Mouse (Mus musculus) intestine, embryonic 14.5 days (tissue): Measurements from ENCODE around the gene Jade2. TPM values are rescaled to one million over a fixed set of nuclear protein-coding genes. Genes with fewer than 3 reads are reported as not detected.

Experiments
- ATAC-seq: fragments of 200-750 bp; cut with Nextera tagmentation; replicated peaks from 2 replicates; pipeline ENCODE4 v1.8.0; 2017; ENCODE audit warnings: low read depth, moderate number of reproducible peaks, moderate TSS enrichment, moderate library complexity; ENCODE audit not compliant: low FRiP score, low TSS enrichment
- DNase-seq: peaks from one replicate; pipeline ENCODE4 v3.0.0-alpha.2; 2018; ENCODE audit warnings: low spot score
- H3K27ac ChIP-seq: fragments of 300-500 bp; sonication (generic); 2 replicates; pipeline ENCODE4 v1.5.1; 2014; ENCODE audit warnings: low read depth, mild to moderate bottlenecking, control low read depth
- H3K27me3 ChIP-seq: fragments of 300-500 bp; sonication (generic); replicated peaks from 2 replicates; pipeline ENCODE4 v1.6.1; 2014; ENCODE audit warnings: low read length, control low read depth; ENCODE audit not compliant: control insufficient read depth, insufficient read depth
- H3K36me3 ChIP-seq: fragments of 300-500 bp; sonication (generic); 2 replicates; pipeline ENCODE4 v1.6.1; 2014; ENCODE audit warnings: low read length, control low read depth; ENCODE audit not compliant: control insufficient read depth, insufficient read depth
- H3K4me1 ChIP-seq: fragments of 300-500 bp; sonication (generic); replicated peaks from 2 replicates; pipeline ENCODE4 v1.6.1; 2014; ENCODE audit warnings: low read length, control low read depth, mixed read lengths; ENCODE audit not compliant: control insufficient read depth, insufficient read depth
- H3K4me2 ChIP-seq: fragments of 300-500 bp; sonication (generic); 2 replicates; pipeline ENCODE4 v1.6.1; 2014; ENCODE audit warnings: low read length
- H3K4me3 ChIP-seq: fragments of 300-500 bp; sonication (generic); 2 replicates; pipeline ENCODE4 v1.5.1; 2014; ENCODE audit warnings: low read depth, low read length, control low read depth, mixed read lengths
- H3K9ac ChIP-seq: fragments of 300-500 bp; sonication (generic); 2 replicates; pipeline ENCODE4 v1.6.1; 2014; ENCODE audit warnings: mild to moderate bottlenecking, low read length
- H3K9me3 ChIP-seq: fragments of 300-500 bp; sonication (generic); 2 replicates; pipeline ENCODE4 v1.6.1; 2016; ENCODE audit warnings: low read length, control low read depth; ENCODE audit not compliant: control insufficient read depth
- WGBS: fragments of 180-500 bp; shearing (Covaris S2); extraction: QIAGEN DNeasy Blood & Tissue Kit; methylation state at CpG from one replicate; pipeline ENCODE4 v1.1.7; 2014; 5-methylcytosine and 5-hydroxymethylcytosine counted together
- polyA plus RNA-seq: library from polyadenylated mRNA; unstranded; fragments of >200 nt; fragmentation: Nextera tagmentation; extraction: Ambion mirVana; gene quantifications from 2 replicates; pipeline ENCODE4 v1.2.1, GENCODE M21; 2014

Jade2 gene
- polyA plus RNA-seq, 1 experiment from 2014 or later: 0.95 TPM

GRCm38 (mm10) chr11:51866020-51866419 is 8.6 kb upstream of the Jade2 start:
- H3K4me1 ChIP-seq: no peaks in the 10 kb centered on the region
- H3K9ac ChIP-seq: no peak overlapping the region
- DNase-seq (no peak), ATAC-seq (no peak)
- no peaks in the 10 kb centered on the region for H3K9me3 ChIP-seq
- H3K4me3 ChIP-seq: no peak overlapping the region
- no peak overlapping the region for H3K4me2 ChIP-seq
- H3K27ac ChIP-seq: no peak overlapping the region
- H3K36me3 ChIP-seq: no peaks in the 10 kb centered on the region
- 52% methylated on average over 3 of the region's 3 CpGs for WGBS
- H3K27me3 ChIP-seq: no peaks in the 10 kb centered on the region

DNA sequence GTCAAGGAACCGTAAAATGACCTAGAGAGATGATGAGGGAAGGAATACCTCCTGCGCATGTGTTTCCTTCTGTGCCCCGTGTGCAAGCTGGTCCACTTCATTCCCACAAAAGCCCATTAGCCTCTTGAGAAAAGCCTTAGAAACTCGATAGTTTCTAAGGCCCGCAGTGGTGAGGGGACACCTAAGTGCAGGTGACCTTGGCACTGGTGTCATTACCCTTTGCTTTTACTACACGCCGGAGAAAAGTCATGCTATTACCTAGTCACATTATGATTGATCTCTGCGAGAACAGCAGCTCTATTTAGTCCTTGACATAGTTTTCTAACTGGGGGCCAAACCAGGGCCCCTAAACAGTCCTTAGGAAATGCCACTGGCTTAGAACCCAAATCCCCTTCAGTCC is 3.2 kb upstream of the Jade2 start:
- H3K36me3 ChIP-seq: no peaks in the 10 kb centered on the region
- no peak overlapping the region for H3K4me2 ChIP-seq
- H3K9me3 ChIP-seq: no peaks in the 10 kb centered on the region
- H3K4me3 ChIP-seq: no peak overlapping the region
- H3K4me1 ChIP-seq: no peaks in the 10 kb centered on the region
- no peaks in the 10 kb centered on the region for H3K27me3 ChIP-seq
- WGBS: 80% methylated on average over 8 of the region's 8 CpGs
- no peak for ATAC-seq
- no peak overlapping the region for H3K27ac ChIP-seq
- DNase-seq: no peak
- H3K9ac ChIP-seq: no peak overlapping the region

- DNase-seq (no peak), ATAC-seq (no peak)
- Histone ChIP-seq H3K4me3 (no peak overlapping the region), H3K27ac (no peak overlapping the region), H3K9ac (no peak overlapping the region), H3K27me3 (no peaks in the 10 kb centered on the region), H3K36me3 (no peaks in the 10 kb centered on the region), H3K4me2 (no peak overlapping the region), H3K4me1 (peaks cover 5% of the 10 kb centered on the region), H3K9me3 (no peaks in the 10 kb centered on the region)
- WGBS: 24% methylated on average over 2 of the region's 2 CpGs
Measured at GRCm38 (mm10) chr11:51859561-51859960, 2.1 kb upstream of the Jade2 start.

DNA sequence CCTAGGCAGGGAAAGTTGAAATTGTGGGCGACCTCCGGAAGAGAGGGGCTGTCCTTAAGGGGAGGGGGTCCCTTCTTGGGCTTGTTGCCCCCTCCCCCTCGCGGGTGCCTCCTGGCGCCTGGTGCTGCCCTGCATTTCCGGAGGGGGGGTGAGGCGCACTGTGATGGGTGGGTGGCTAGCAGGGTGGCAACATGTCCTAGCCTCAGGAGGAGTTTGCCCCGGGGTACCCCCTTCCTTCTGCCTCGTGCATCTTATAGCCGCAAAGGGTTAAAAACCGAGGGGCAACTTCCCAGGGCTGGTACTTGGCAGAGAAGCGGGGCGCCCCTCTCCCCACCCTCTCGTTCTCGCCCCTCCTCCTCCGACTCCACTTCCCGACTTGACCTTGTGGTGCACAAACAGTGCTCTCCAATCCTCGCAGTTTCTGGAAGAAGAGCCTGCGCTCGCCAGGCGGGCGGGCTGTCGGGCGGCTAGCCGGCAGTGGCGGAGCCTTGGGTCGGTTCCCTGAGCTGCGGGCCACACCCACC is 1.1 kb upstream of the Jade2 start:
- peaks cover 6% of the 10 kb centered on the region for H3K4me1 ChIP-seq
- H3K4me2 ChIP-seq: peak overlapping the region; percentile 85
- H3K9ac ChIP-seq: peak overlapping the region; percentile 84
- H3K4me3 ChIP-seq: peak overlapping the region; percentile 80
- H3K36me3 ChIP-seq: no peaks in the 10 kb centered on the region
- H3K9me3 ChIP-seq: no peaks in the 10 kb centered on the region
- no peaks in the 10 kb centered on the region for H3K27me3 ChIP-seq
- H3K27ac ChIP-seq: peak overlapping the region; percentile 75
- peak; percentile 19 for ATAC-seq
- WGBS: under 1% methylated on average over 27 of the region's 28 CpGs
- peak; percentile 78 for DNase-seq

- peak overlapping the region; percentile 80 for H3K4me3 ChIP-seq
- DNase-seq (peak; percentile 88), ATAC-seq (peak; percentile 48)
- H3K36me3 ChIP-seq: no peaks in the 10 kb centered on the region
- WGBS: under 1% methylated on average over 52 of the region's 52 CpGs
- H3K4me1 ChIP-seq: peaks cover 6% of the 10 kb centered on the region
- peak overlapping the region; percentile 75 for H3K27ac ChIP-seq
- no peaks in the 10 kb centered on the region for H3K9me3 ChIP-seq
- H3K27me3 ChIP-seq: no peaks in the 10 kb centered on the region
- H3K4me2 ChIP-seq: peak overlapping the region; percentile 85
- peak overlapping the region; percentile 84 for H3K9ac ChIP-seq
Measured at GRCm38 (mm10) chr11:51857818-51858527, 520 bp upstream of the Jade2 start.

- DNase-seq (peak; percentile 79), ATAC-seq (0 out of 2 replicates have a peak, but pooled peaks have one; percentile 6)
- H3K9ac ChIP-seq: peak overlapping the region; percentile 84
- H3K27ac ChIP-seq: peak overlapping the region; percentile 75
- H3K4me2 ChIP-seq: peak overlapping the region; percentile 85
- H3K9me3 ChIP-seq: no peaks in the 10 kb centered on the region
- H3K4me3 ChIP-seq: peak overlapping the region; percentile 80
- no peaks in the 10 kb centered on the region for H3K36me3 ChIP-seq
- under 1% methylated on average over 41 of the region's 41 CpGs for WGBS
- H3K27me3 ChIP-seq: no peaks in the 10 kb centered on the region
- peaks cover 6% of the 10 kb centered on the region for H3K4me1 ChIP-seq
Measured at GRCm38 (mm10) chr11:51856616-51857080, 805 bp downstream of the Jade2 start.

GRCm38 (mm10) chr11:51855818-51856615 is 1.4 kb downstream of the Jade2 start:
- peak overlapping the region; percentile 84 for H3K9ac ChIP-seq
- H3K36me3 ChIP-seq: no peaks in the 10 kb centered on the region
- H3K4me1 ChIP-seq: peaks cover 6% of the 10 kb centered on the region
- peak; percentile 63 for ATAC-seq
- DNase-seq: peak; percentile 91
- no peaks in the 10 kb centered on the region for H3K9me3 ChIP-seq
- H3K4me3 ChIP-seq: peak overlapping the region; percentile 80
- H3K27me3 ChIP-seq: no peaks in the 10 kb centered on the region
- H3K27ac ChIP-seq: peak overlapping the region; percentile 75
- under 1% methylated on average over 40 of the region's 47 CpGs for WGBS
- peak overlapping the region; percentile 85 for H3K4me2 ChIP-seq

DNA sequence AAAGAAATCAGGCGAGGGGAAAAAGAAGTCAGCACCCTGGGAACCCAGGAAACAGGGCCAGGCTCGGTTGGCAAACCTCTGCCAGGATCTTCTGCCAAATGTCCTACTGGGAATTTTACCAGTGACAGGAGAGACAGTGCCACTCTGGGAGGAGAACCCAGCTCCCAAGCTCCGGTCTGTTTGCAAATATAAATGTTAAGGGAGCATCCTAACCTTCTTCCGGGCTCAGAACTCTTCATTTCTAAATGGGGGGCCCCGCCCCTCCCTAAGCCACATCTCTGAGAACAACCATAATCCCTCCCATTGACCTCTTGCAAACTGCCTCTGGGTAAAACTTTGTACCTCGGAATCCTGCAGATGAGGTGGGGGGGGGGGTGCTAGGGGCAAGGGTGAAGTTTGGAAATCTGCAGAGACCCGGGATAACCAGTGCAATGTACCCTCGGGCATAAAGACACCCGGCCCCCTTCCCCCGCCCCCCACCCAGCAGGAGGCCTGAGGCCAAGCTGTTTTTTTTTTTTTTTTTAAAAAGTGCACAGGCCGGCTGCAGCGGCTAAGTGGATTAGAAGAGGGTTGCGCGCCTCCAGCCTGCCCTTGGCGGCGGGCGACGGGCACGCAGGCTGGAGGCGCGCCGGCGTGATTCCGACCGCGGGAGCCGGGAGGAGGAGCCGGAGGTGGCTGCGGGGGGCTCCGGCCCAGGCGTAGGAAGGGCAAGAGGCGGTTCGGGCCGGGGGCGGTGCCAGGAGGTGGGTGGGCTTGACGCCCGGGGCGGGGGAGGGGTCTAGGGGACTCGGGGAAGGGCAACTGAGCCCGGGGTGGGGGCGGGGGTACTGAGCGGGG is 2.3 kb downstream of the Jade2 start:
- 3% methylated on average over 40 of the region's 42 CpGs for WGBS
- peak overlapping the region; percentile 85 for H3K4me2 ChIP-seq
- peak overlapping the region; percentile 75; the same call in 1 of the 2 replicates for H3K27ac ChIP-seq
- H3K9me3 ChIP-seq: no peaks in the 10 kb centered on the region
- ATAC-seq (peak; percentile 61), DNase-seq (no peak)
- H3K4me1 ChIP-seq: peaks cover 6% of the 10 kb centered on the region
- H3K36me3 ChIP-seq: no peaks in the 10 kb centered on the region
- peak overlapping the region; percentile 80 for H3K4me3 ChIP-seq
- peak overlapping the region; percentile 84; the same call in 1 of the 2 replicates for H3K9ac ChIP-seq
- H3K27me3 ChIP-seq: no peaks in the 10 kb centered on the region
